Mouse (Mus musculus) thymus, adult 2 months (tissue): ENCODE measurements around the gene Nqo2.

Experiments used
- CTCF ChIP-seq: fragments of 200-500 bp; IDR thresholded peaks from 2 replicates; pipeline ENCODE4 v1.5.1; 2012; ENCODE audit warnings: mild to moderate bottlenecking, control low read depth, low read length, moderate library complexity, borderline replicate concordance; ENCODE audit not compliant: control insufficient read depth, poor library complexity, insufficient read depth; ENCODE audit errors: extremely low read depth
- POLR2A ChIP-seq: fragments of 200-500 bp; IDR thresholded peaks from 2 replicates; pipeline ENCODE4 v1.6.1; 2012; ENCODE audit warnings: mild to moderate bottlenecking, low read length, control low read depth, moderate library complexity; ENCODE audit not compliant: control insufficient read depth, poor library complexity, insufficient read depth; ENCODE audit errors: extremely low read depth

GRCm38 (mm10) chr13:33941288-33941808, 23.1 kb upstream of the Nqo2 start:
- no peak for TF ChIP-seq CTCF
- TF ChIP-seq POLR2A = no peak
